Mouse (Mus musculus) spleen, postnatal 14 days (tissue): ENCODE results near the gene Dlec1.

ENCODE experiments used
- DNase-seq, 2 experiments: peaks; one replicate each; pipeline ENCODE4 v3.0.0; 2021 to 2022; ENCODE audit warnings: low spot score in 2 of 2

Gene Dlec1

DNA sequence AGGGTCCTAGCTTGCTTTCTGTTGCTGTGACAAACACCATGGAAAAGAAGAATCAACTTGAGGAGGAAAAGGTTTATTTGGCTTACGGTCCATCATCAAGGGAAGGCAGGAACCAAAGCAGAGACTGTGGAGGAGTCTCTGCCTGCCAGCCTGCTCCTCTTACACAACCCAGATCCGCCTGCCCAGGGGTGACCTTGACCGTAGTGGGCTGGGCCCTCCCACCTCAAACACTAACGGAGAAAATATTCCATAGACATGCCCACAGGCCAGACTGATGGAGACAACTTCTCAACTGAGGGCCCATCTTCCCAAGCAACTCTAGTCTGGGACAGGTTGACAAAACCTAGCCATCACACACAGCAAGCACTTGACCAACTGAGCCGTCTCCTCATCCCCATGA lies 39.8 kb downstream of the Dlec1 start:
- no peak for DNase-seq

DNA sequence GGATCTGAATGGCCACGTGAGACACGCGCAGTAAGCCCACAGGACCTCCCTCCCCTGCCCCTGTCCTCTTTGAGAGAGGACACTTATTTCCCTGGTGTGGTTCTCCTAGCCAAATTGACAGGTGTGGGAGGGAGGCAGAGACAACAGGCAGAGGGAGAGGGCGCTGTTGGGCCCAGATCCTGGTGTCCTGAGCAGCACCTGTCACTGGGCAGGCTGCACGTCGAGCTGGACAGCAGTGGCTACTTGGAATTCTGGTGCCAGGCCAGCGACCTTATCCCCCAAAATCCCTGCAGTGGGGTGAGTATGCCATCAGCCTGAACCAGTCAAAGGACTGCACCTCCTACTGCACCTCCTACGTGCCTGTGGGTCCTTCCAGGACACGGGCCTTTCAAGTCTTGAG lies 41.1 kb downstream of the Dlec1 start:
- no peak for DNase-seq

- no peak for DNase-seq
Measured at GRCm38 (mm10) chr9:119144696-119145095, 42.4 kb downstream of the Dlec1 start.

- DNase-seq = no peak
Measured at GRCm38 (mm10) chr9:119145137-119145536, 42.9 kb downstream of the Dlec1 start.

DNA sequence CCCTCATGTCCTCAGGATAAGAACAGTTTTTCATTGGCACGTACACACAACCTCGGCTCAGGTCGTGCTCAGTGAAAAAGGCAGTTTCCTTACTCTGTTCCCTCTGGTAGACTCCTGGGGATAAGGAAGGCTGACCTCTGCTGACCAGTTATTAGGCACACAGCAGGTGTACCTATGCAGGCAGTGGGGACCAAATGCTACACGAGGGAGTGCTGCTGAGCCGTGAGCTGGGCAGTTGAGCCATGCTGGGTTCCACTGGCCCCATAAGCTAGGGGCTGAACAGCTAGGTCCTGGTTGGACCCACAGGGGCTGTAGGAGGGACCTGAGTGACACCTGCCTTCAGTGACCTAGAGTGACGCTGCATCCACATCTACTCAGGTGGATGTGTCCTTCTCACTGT lies 43.4 kb downstream of the Dlec1 start:
- DNase-seq = no peak

DNA sequence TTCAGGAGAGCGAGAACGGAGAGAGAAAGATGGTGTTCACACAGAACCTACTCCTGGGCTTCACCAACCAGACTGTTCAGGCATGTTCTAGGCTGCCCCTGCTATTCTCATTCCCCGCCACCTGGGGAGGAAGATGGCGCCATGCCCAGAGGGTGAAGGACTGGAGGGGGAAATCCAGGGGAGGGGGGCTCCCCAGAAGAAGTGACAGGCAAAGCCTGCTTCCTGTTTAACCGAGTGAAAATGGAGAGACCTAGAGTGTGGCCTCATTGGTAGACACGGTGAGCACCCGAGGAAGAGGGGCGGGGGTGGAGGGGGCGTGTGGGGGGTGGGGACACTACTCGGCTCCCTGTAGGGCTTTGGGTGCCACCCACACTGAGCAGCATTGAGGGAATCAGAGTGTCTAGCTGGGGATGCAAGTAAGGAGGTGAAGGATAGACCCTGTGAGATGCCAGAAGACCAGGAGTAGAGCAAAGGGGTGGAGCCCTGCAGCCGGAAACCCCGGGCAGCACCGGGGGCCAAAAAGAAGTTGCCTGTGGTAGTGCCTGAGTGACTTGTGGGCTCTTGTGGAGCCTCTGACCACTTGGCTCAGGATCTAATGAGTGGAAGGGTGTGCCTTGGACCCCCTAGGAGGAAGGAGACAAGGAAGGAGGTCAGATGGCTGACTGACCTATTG lies 44.0 kb downstream of the Dlec1 start:
- DNase-seq = no peak

GRCm38 (mm10) chr9:119149601-119150000 lies 47.3 kb downstream of the Dlec1 start:
- DNase-seq = no peak

DNA sequence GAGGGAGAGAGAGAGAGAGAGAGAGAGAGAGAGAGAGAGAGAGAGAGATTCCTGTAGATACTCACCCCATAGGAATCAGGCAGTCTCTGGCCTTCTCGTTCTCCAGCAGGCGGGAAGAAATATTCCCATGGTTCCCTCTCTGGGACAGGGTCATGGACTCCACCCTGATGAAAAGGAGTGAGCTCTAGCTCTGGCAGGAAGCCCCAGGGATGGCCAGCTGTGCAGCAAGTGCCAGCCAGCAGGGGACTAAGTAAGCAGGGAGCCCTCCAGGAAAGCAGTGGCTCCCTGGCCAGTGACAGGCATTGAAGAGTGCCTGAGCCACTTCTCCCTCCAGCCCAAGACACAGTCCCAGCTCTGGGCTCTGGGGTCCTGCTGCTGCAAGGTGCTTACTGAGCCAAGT lies 49.5 kb downstream of the Dlec1 start:
- DNase-seq = no peak

DNA sequence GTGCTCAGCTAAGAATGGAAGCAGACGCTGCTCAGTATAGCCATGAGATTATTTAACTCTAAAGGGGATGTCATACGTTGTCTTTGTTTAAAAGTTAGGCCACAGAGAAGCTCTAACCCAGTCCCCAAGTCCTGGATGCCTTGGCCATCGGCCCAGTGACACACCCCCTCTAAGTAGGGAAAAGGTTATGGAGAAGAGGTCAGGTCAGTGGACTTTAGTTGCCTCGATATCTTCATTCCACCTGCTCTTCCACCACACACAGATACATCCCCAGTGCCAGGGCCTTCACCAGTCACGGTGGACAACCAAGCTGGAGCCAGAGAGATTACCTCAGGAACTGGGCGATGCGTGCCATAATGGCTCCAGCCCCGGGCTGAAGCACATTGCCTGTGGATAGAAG lies 53.1 kb downstream of the Dlec1 start:
- no peak for DNase-seq

DNA sequence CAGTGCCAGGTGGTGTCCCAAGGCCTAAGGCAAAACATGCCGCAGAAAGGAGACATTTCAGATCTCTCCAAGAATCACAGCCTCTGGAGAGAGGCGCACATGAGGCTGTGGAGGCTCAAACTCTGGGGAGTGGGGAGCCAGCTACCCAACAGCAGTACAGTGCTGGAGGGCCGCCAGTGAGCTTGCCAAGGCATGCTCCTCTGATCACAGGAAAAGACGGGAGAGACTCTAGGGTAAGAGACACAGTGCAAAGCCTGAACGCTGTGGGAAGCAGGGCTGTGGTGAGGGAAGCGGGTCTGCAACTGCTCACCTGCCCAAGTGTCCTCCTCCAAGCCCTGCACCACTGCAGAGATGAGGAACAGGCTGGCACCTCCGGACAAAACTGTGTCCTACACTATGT lies 53.5 kb downstream of the Dlec1 start:
- no peak for DNase-seq

DNA sequence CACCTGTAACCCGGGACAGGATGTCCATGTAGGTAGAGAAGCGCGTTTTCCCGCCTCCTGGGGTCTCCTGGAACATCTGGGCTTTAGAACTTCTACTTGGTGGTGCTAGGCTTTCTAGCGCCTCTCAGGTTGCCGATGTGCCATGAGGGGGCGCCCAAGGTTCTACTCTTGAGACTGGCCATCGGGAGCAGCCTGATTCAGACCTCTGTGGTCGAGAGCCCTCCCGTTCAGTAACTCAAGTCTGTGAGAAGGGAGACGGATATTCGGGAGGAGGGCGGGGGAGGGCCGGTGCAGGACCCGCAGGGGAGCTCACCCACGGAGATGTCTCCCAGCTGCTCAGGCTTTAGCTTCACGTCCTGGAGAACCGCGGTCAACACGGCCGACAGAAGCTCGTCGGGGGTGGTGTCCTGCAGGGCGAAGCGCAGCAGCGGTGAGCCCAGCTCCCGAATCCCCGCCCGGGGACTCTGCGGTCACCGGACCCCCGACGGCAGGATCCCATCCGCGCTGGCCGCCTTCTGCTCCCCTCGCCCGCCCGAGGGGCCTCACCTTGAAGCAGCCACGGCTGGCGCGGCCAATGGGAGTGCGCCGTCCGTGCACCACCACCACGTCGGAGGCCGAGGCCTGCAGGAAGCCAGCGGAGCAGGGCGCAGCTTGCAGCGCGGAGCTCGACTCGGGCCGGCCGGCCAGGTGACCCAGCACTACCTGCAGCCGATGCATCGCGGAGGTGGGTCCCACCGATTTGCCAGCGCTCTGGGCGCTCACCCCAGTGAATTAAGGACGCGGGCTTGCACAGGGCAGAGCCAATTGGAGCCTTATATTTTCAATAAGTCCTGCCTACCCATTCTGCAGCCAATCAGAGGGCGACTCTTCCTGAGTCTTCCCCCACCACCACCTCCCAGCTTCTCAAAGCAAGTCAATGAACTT lies 54.3 kb downstream of the Dlec1 start, which contains the start of gene Acaa1b:
Acaa1b (minus strand) TSS at position 816 of the 924 bp plus-strand sequence.
- DNase-seq = peak in 1 of 2 experiments; percentile 32

GRCm38 (mm10) chr9:119158861-119159260 lies 56.6 kb downstream of the Dlec1 start, which contains the start of gene Gm47289:
Gene Gm47289 (plus strand): TSS chr9:119159161.
- DNase-seq = no peak

- DNase-seq = no peak
Measured at GRCm38 (mm10) chr9:119160689-119161088, 58.4 kb downstream of the Dlec1 start.

DNA sequence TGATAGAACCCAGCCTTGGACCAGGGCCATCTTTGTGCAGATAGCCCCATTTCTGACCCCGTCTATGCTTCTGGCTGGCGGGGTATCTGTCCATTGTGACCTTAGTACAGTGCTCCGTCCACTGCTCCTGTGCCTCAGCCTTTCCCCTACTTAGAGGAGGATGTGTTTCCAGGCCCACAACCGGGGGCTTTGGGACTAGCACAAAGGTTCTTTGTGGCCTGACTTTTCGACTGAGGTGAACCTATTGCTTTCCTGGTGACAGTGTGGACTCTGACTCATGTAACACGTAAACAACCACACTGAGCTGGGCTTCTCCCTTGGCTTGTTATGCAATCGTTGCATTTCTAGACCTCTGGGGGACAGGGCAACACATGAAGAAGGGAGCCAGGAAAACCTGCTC lies 62.5 kb downstream of the Dlec1 start:
- DNase-seq = no peak

GRCm38 (mm10) chr9:119165548-119165947 lies 63.3 kb downstream of the Dlec1 start:
- DNase-seq = no peak

GRCm38 (mm10) chr9:119167608-119168007 lies 65.3 kb downstream of the Dlec1 start:
- no peak for DNase-seq

DNA sequence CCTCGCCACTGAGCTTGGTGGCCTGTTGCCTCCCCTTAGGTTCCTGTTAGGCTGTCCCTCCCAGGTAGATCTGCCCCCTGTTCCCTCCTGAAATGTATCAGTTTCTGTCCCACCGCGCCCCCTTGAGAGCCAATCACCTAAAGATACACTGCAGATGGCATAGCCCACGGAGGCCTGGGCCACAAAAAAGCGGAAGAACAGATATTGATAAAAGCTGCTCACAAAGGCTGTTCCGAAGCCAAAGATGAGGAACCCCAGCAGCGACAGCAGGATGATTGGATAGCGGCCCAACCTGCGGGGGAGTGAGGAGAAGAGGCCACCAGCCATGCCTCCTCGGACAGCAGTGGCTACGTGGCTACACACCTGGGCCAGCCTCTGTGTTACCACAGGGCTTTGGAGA lies 77.0 kb downstream of the Dlec1 start:
- no peak for DNase-seq

- DNase-seq = no peak
Measured at GRCm38 (mm10) chr9:119181241-119181728, 79.0 kb downstream of the Dlec1 start.

- peak in 1 of 2 experiments; percentile 4 for DNase-seq
Measured at GRCm38 (mm10) chr9:119192202-119192990, 90.1 kb downstream of the Dlec1 start.
